Mouse (Mus musculus): ENCODE data around the gene P3h2. TPM values are rescaled to one million over a fixed set of nuclear protein-coding genes. Genes with fewer than 3 reads are reported as not detected.

P3h2 gene
- polyA plus RNA-seq (2015; fragmentation: Nextera tagmentation; extraction: Ambion mirVana), result 0.27 and 0.71 TPM in 2 replicates

DNA sequence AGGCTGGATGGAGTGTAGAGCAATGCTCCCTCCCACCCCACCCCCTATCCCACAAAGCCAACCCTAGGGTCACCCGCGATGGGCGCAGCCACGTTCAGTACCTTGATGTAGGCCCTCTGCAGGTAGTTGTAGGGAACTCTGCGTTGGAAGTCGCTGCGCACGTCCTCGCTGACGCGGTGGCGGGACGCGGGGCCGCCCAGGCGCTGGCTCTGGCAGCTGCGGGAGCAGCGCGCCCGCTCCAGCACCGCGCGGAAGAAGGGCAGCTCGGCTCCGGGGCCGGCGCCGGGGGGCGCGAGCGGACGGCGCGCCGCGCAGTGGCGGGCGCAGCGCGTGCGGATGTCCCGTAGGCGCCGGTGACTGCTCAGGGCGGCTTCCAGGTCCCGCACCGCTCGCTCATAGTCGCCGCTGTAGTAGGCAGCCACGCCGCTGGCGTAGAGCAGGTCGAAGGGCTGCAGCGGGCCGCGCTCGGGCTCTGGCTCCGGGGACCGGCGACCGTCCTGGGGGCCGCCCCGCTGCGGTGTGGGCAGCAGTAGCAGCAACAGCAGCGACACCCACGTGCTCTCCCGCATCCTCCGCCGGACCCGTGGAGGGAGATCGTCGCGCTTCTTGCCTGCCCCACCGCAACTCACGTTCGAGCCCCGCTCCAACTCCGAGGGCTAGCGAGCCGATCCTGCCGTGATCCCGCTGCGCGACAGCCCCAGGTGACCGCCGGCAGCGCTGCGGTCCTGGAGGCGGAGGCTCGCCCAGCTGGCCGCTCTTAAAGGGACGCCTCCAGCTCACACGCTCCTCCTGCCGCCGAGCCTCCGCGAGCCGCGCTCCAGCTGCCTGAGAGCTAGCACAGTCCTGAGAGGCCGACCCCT is at the start of gene P3h2:
Gene P3h2, minus strand, starts transcription at position 670 of the 860 bp plus-strand sequence.
- H3K4me3 ChIP-seq (ENCODE audit: low read depth, low read length), result peak within 1 kb of the TSS; percentile 55
- H3K27ac ChIP-seq (ENCODE audit: low read length), result no peak within 1 kb of the TSS
- WGBS (ENCODE audit: insufficient replicate concordance), result under 1% methylated on average over 91 of the region's 101 CpGs
- H3K36me3 ChIP-seq (ENCODE audit: control insufficient read depth, insufficient read depth), result no peaks in the 10 kb centered on the region
- peaks cover 34% of the 10 kb centered on the region for H3K27me3 ChIP-seq (ENCODE audit: control insufficient read depth, insufficient read depth, low read depth, low read length)
- no peaks in the 10 kb centered on the region for H3K4me1 ChIP-seq (ENCODE audit: control insufficient read depth, low read depth, low read length)
- H3K9ac ChIP-seq (ENCODE audit: low read depth, low read length), result 0 out of 2 replicates have a peak within 1 kb of the TSS, but pooled peaks have one; percentile 25
- peak; percentile 82 for ATAC-seq (ENCODE audit: low read depth)
- no peaks in the 10 kb centered on the region for H3K9me3 ChIP-seq (replicated peaks; ENCODE audit: control insufficient read depth, low read length)
- H3K4me2 ChIP-seq (ENCODE audit: low read depth, low read length), result peak within 1 kb of the TSS; percentile 55

DNA sequence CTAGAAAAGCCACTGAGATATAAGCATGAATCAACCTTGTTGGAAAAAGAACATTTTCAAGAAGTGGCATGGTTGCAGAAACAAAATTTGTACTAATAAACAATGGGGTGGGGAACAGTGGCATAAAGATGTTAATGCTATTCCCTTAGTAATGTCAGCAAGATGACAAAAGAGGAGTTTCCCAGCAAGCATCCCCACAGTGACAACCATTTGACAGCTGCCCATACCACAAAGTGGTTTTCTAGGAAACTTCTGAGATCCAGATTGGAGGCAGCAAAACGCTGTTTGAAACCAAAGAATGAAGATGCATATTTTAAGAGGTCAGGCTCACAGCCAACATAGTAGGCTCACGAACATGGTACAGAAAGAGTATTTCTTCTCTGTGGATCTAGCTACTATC is 46.7 kb upstream of the P3h2 start:
- Histone ChIP-seq H3K4me2 (ENCODE audit: low read depth, low read length) (no peak overlapping the region), H3K36me3 (ENCODE audit: control insufficient read depth, insufficient read depth) (no peaks in the 10 kb centered on the region), H3K27me3 (ENCODE audit: control insufficient read depth, insufficient read depth, low read depth, low read length) (no peaks in the 10 kb centered on the region), H3K4me3 (ENCODE audit: low read depth, low read length) (no peak overlapping the region), H3K27ac (ENCODE audit: low read length) (no peak overlapping the region), H3K4me1 (ENCODE audit: control insufficient read depth, low read depth, low read length) (no peaks in the 10 kb centered on the region), H3K9ac (ENCODE audit: low read depth, low read length) (no peak overlapping the region), H3K9me3 (replicated peaks; ENCODE audit: control insufficient read depth, low read length) (no peaks in the 10 kb centered on the region)
- ATAC-seq (ENCODE audit: low read depth), result no peak
- WGBS (ENCODE audit: insufficient replicate concordance), result 50% methylated on average over 2 of the region's 2 CpGs

DNA sequence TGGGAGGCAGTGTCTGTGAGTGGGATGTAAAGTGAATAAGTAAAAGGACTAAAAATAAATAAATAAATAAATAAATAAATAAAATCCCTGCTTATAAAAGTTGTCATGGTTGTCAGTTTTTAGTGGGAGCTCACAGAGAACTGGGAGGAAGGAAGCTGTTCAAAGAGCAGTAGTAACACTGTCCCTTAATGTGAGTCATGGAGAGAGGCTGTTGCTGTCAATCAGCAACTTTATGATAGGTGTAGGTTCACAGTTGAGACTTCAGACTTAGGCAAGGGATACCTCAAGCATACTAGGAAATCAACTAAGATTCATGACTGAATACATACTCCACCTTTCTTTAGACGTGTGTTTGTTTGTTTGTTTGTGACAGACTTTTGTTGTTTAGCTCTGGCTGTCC is 45.4 kb upstream of the P3h2 start:
- Histone ChIP-seq H3K4me3 (ENCODE audit: low read depth, low read length) (no peak overlapping the region), H3K27me3 (ENCODE audit: control insufficient read depth, insufficient read depth, low read depth, low read length) (no peaks in the 10 kb centered on the region), H3K9me3 (replicated peaks; ENCODE audit: control insufficient read depth, low read length) (no peaks in the 10 kb centered on the region), H3K4me2 (ENCODE audit: low read depth, low read length) (no peak overlapping the region), H3K27ac (ENCODE audit: low read length) (no peak overlapping the region), H3K36me3 (ENCODE audit: control insufficient read depth, insufficient read depth) (no peaks in the 10 kb centered on the region), H3K4me1 (ENCODE audit: control insufficient read depth, low read depth, low read length) (no peaks in the 10 kb centered on the region), H3K9ac (ENCODE audit: low read depth, low read length) (no peak overlapping the region)
- no peak for ATAC-seq (ENCODE audit: low read depth)
- 34% methylated on average over 1 of the region's 1 CpGs for WGBS (ENCODE audit: insufficient replicate concordance)

DNA sequence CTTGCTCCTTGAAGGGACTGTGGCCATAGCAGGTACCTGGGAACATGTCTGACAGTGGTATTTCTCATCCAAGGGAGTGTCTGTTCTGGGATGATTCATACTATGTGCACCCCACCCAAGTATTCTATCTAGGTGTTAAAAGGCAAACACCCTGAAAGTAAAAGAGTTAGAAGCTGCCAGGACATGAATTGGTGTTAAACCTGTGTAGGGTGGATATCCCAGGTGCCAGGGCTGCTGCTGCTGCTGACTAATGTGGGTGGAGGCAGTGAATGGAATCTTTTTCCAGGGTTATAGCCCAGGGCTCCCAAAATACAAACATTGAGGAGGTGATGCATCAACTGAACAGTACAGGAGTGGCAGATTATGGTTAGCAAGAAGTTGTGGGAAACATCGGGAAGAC is 41.3 kb upstream of the P3h2 start:
- H3K9me3 ChIP-seq (replicated peaks; ENCODE audit: control insufficient read depth, low read length), result no peaks in the 10 kb centered on the region
- H3K36me3 ChIP-seq (ENCODE audit: control insufficient read depth, insufficient read depth), result no peaks in the 10 kb centered on the region

DNA sequence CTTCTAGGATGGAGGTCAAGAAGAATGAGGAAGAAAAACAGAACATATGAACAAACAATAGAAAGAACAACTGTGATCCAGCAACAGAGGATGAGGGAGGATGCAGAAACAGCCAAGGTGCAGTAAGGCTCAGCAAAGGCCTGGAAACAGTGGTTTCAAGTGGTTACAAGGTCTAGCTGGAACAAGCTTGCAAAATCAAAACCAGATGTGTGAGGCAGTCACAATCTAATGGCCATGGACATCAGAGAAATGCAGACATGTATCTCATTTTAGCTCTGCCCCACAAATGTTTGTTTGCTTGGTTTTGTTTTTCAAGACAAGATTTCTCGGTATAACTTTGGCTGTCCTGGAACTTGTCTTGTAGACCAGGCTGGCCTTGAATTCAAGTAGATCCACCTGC is 25.5 kb upstream of the P3h2 start:
- Histone ChIP-seq H3K9ac (ENCODE audit: low read depth, low read length) (no peak overlapping the region), H3K27ac (ENCODE audit: low read length) (no peak overlapping the region), H3K4me3 (ENCODE audit: low read depth, low read length) (no peak overlapping the region), H3K27me3 (ENCODE audit: control insufficient read depth, insufficient read depth, low read depth, low read length) (no peaks in the 10 kb centered on the region), H3K4me1 (ENCODE audit: control insufficient read depth, low read depth, low read length) (no peaks in the 10 kb centered on the region), H3K4me2 (ENCODE audit: low read depth, low read length) (no peak overlapping the region), H3K36me3 (ENCODE audit: control insufficient read depth, insufficient read depth) (no peaks in the 10 kb centered on the region), H3K9me3 (replicated peaks; ENCODE audit: control insufficient read depth, low read length) (no peaks in the 10 kb centered on the region)
- 73% methylated on average over 1 of the region's 1 CpGs for WGBS (ENCODE audit: insufficient replicate concordance)
- no peak for ATAC-seq (ENCODE audit: low read depth)

More for the DNA sequence above, 41.3 kb upstream of the P3h2 start:
- Histone ChIP-seq H3K9ac (ENCODE audit: low read depth, low read length) (no peak overlapping the region), H3K27ac (ENCODE audit: low read length) (no peak overlapping the region), H3K4me1 (ENCODE audit: control insufficient read depth, low read depth, low read length) (no peaks in the 10 kb centered on the region), H3K27me3 (ENCODE audit: control insufficient read depth, insufficient read depth, low read depth, low read length) (no peaks in the 10 kb centered on the region), H3K4me3 (ENCODE audit: low read depth, low read length) (no peak overlapping the region), H3K4me2 (ENCODE audit: low read depth, low read length) (no peak overlapping the region)
- ATAC-seq (ENCODE audit: low read depth), result no peak
- WGBS (ENCODE audit: insufficient replicate concordance), result 54% methylated on average over 1 of the region's 1 CpGs

DNA sequence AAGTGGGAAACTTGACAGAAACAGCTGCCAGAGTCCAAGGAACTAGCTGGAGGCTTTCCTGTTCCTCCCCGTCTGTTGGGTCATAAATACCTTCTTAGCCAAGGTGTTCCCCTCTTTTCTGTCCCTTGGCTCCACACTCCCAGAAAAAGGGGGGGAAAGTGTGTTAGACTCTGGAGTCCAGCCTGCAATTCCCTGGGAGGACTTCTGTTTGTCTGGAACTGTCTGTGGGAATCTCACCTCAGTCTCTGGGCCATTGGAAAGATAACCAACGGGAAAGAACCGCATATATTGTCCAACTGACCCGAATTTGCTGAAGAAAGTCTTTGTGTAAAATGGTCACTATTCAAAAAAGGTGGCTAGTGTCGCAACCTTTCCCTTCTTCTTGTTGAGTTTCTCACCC is 1.0 kb upstream of the P3h2 start:
- no peak overlapping the region for H3K4me3 ChIP-seq (ENCODE audit: low read depth, low read length)
- no peaks in the 10 kb centered on the region for H3K36me3 ChIP-seq (ENCODE audit: control insufficient read depth, insufficient read depth)
- H3K9me3 ChIP-seq (replicated peaks; ENCODE audit: control insufficient read depth, low read length), result no peaks in the 10 kb centered on the region
- no peak overlapping the region for H3K4me2 ChIP-seq (ENCODE audit: low read depth, low read length)
- WGBS (ENCODE audit: insufficient replicate concordance), result 43% methylated on average over 5 of the region's 5 CpGs
- no peak for ATAC-seq (ENCODE audit: low read depth)
- H3K9ac ChIP-seq (ENCODE audit: low read depth, low read length), result no peak overlapping the region
- H3K4me1 ChIP-seq (ENCODE audit: control insufficient read depth, low read depth, low read length), result no peaks in the 10 kb centered on the region
- no peak overlapping the region for H3K27ac ChIP-seq (ENCODE audit: low read length)
- H3K27me3 ChIP-seq (ENCODE audit: control insufficient read depth, insufficient read depth, low read depth, low read length), result peaks cover 34% of the 10 kb centered on the region

DNA sequence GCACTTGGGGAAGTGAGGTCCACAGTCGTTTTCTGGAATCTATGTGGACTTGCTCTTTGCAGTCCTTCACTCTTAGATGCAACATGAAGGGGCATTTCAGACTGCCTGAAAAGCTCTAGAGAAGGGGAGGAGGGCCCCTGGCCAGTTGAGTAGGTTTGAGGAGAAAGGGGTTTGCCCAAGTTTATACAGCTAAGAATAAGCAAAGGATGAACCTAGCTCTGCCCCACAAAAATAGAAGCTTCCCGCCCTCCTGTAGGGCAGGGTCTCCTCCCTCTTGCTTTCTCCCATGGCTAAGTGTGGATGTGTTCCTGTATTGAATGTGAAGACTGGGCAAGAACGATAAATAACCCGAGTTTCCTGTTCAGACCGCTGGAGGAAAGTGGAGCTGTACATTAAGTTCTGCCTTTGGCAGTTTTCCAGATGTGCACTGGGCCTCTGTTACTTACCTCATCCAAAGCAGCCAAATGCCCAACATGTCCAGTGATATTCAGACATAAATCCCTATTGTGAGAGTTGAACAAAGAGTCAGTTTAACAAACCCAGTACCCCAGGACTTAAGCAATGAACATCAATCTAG is 545 bp upstream of the P3h2 start:
- 6% methylated on average over 5 of the region's 5 CpGs for WGBS (ENCODE audit: insufficient replicate concordance)
- no peak for ATAC-seq (ENCODE audit: low read depth)
- Histone ChIP-seq H3K36me3 (ENCODE audit: control insufficient read depth, insufficient read depth) (no peaks in the 10 kb centered on the region), H3K27ac (ENCODE audit: low read length) (no peak overlapping the region), H3K9me3 (replicated peaks; ENCODE audit: control insufficient read depth, low read length) (no peaks in the 10 kb centered on the region), H3K4me1 (ENCODE audit: control insufficient read depth, low read depth, low read length) (no peaks in the 10 kb centered on the region), H3K27me3 (ENCODE audit: control insufficient read depth, insufficient read depth, low read depth, low read length) (peaks cover 34% of the 10 kb centered on the region), H3K4me2 (ENCODE audit: low read depth, low read length) (peak overlapping the region; percentile 55), H3K4me3 (ENCODE audit: low read depth, low read length) (peak overlapping the region; percentile 55), H3K9ac (ENCODE audit: low read depth, low read length) (no peak overlapping the region)

DNA sequence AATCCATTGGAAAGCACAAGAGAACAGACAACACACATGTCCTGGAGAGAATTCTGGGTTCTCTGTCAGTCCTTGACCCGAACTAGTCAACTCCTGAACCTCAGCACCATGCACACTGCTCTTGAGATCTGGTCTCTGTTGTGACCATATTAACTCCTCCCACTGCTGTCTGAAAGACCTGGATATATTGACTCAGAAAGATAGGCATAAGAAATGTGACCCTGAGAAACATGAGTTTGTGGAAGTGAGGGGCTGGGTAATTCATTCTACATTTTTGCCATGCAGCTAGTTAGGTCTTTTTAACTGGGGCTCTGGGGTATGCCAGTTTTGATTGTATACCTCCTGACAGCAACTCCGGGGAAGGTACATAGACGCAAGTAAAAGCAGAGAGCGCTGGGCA is 1.3 kb downstream of the P3h2 start:
- no peak for ATAC-seq (ENCODE audit: low read depth)
- Histone ChIP-seq H3K27ac (ENCODE audit: low read length) (no peak overlapping the region), H3K9me3 (replicated peaks; ENCODE audit: control insufficient read depth, low read length) (no peaks in the 10 kb centered on the region), H3K4me2 (ENCODE audit: low read depth, low read length) (no peak overlapping the region), H3K36me3 (ENCODE audit: control insufficient read depth, insufficient read depth) (no peaks in the 10 kb centered on the region), H3K9ac (ENCODE audit: low read depth, low read length) (no peak overlapping the region), H3K4me3 (ENCODE audit: low read depth, low read length) (peak overlapping the region; percentile 55; the same call in 1 of the 2 replicates), H3K4me1 (ENCODE audit: control insufficient read depth, low read depth, low read length) (no peaks in the 10 kb centered on the region), H3K27me3 (ENCODE audit: control insufficient read depth, insufficient read depth, low read depth, low read length) (peaks cover 34% of the 10 kb centered on the region)
- WGBS (ENCODE audit: insufficient replicate concordance), result 37% methylated on average over 4 of the region's 4 CpGs

DNA sequence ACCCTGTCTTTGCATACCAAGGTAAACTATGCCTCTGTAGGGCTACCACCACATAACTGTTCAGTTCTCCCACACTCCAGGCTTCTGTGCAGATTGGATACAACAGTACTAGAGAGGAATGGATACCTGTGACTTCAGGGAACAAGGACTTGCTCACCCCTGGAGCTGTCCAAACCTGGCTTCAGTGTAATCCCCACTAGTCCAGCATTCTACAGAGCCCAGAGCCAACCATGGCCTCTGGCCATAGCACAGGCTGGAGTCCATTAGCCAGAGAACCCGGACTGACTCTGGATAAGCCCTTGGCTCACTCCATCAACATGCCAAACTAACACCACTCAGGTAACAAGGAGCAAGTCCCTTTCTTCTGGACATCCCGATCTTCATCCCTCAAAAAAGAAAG is 2.7 kb downstream of the P3h2 start:
- H3K9me3 ChIP-seq (replicated peaks; ENCODE audit: control insufficient read depth, low read length), result no peaks in the 10 kb centered on the region
- H3K4me2 ChIP-seq (ENCODE audit: low read depth, low read length), result no peak overlapping the region
- 62% methylated on average over 2 of the region's 2 CpGs for WGBS (ENCODE audit: insufficient replicate concordance)
- ATAC-seq (ENCODE audit: low read depth), result no peak
- H3K4me1 ChIP-seq (ENCODE audit: control insufficient read depth, low read depth, low read length), result no peaks in the 10 kb centered on the region
- no peak overlapping the region for H3K9ac ChIP-seq (ENCODE audit: low read depth, low read length)
- no peak overlapping the region for H3K27ac ChIP-seq (ENCODE audit: low read length)
- H3K36me3 ChIP-seq (ENCODE audit: control insufficient read depth, insufficient read depth), result no peaks in the 10 kb centered on the region
- peaks cover 34% of the 10 kb centered on the region for H3K27me3 ChIP-seq (ENCODE audit: control insufficient read depth, insufficient read depth, low read depth, low read length)
- H3K4me3 ChIP-seq (ENCODE audit: low read depth, low read length), result no peak overlapping the region
